ENCODE assay signal across 14 mouse cellular contexts in the genomic region with DNA sequence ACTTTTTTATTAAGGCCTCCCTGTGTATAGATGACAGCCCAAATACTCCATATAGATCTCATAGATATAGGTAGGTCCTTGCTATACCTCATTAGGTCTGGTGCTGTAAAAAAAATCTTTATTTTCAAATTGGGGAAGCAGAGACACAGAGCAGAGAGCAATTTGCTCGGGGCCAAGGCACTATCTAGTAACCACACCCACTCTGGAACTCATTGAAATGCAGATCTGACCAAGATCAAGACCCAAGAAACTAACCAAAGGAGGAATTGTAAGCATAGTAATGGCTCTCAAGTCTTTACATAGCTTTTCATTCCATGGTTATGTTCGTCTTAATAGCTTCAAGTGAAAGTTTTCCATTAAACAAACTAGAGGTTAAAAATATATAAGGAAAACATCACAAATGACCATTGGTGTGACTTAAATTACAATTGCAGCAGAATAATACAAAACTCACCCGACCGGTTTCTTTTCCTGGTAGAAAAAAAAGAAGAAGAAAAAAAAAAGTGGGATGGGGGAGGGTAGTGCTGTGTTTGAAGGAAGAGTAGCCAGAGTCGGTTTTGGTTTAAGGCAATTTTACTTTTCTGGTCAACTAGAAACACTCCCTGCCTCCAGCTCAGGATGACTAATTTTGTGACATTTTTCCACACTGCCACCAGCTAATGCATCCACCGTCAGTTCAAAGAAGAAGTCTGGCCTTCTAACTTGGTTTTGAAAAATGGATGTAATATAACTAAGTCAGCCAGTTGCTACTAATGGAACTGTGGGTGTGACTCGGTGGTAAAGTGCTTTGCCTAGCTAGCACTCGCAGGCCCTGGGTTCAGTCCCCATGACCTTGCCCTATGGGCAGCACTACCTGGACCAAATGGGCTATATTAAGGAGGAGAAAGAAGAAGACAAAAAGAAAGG. TPM values are rescaled to one million over a fixed set of nuclear protein-coding genes. Genes with fewer than 3 reads are reported as not detected.
A peak's percentile ranks its signal among the peaks of the same experiment; 100 is the strongest.
DNase-seq lines count a peak whose midpoint lies in the region; ATAC-seq and TF ChIP-seq lines count a peak whose summit lies in the region.
"Had no signal": no experiment of that assay in that cellular context is flagged by ENCODE, and none has a peak within 500 bp of the region (broad histone marks: within the 10 kb centered on the region; RNA-seq: fewer than 3 reads in every experiment).

No protein-coding gene starts in this region.

- TF ChIP-seq CTCF in MEL (IDR thresholded peaks at IDR 0.05 in 2 of 3, conservative IDR thresholded peaks at IDR 0.05 in 1 of 3; ENCODE audit: control insufficient read depth in 1 of 3, insufficient read depth in 1 of 3, low read depth in 2 of 3, low read length in 3 of 3, poor library complexity in 1 of 3, severe bottlenecking in 1 of 3): no peak
- no peak for TF ChIP-seq CTCF in stomach, postnatal 0 days (IDR thresholded peaks at IDR 0.05; ENCODE audit: low read depth)

- TF ChIP-seq POLR2A in MEL (IDR thresholded peaks at IDR 0.05; ENCODE audit: control insufficient read depth in 1 of 2, insufficient read depth in 1 of 2, low read depth in 1 of 2, low read length in 2 of 2, poor library complexity in 1 of 2): no peak

- peak overlapping the region; percentile 45; the same call in 1 of the 2 replicates for H3K27ac ChIP-seq in forebrain, embryonic 10.5 days
- H3K27ac ChIP-seq in forebrain, embryonic 14.5 days (ENCODE audit: low read depth, low read length): no peak overlapping the region
- peak overlapping the region; percentile 78 for H3K27ac ChIP-seq in lung, embryonic 16.5 days (ENCODE audit: low read length)
- H3K27ac ChIP-seq in MEL (ENCODE audit: control insufficient read depth, low read depth, low read length): no peak overlapping the region
- H3K27ac ChIP-seq in stomach, postnatal 0 days (replicated peaks): 0 out of 2 replicates have a peak overlapping the region, but pooled peaks have one; percentile 13
- H3K27ac ChIP-seq: liver, embryonic 13.5 days; neural tube, embryonic 15.5 days had no signal

- no peaks in the 10 kb centered on the region; the same call in 1 of the 2 replicates for H3K27me3 ChIP-seq in forebrain, embryonic 10.5 days (ENCODE audit: poor library complexity, severe bottlenecking)
- H3K27me3 ChIP-seq in forebrain, embryonic 14.5 days (replicated peaks; ENCODE audit: control insufficient read depth, insufficient read depth, low read length): no peaks in the 10 kb centered on the region
- no peaks in the 10 kb centered on the region for H3K27me3 ChIP-seq in lung, embryonic 16.5 days (ENCODE audit: control insufficient read depth, insufficient read depth, low read depth, low read length)
- H3K27me3 ChIP-seq in MEL (ENCODE audit: control insufficient read depth in 1 of 2, insufficient read depth in 2 of 2, low read length in 2 of 2): no peaks in the 10 kb centered on the region
- no peaks in the 10 kb centered on the region for H3K27me3 ChIP-seq in stomach, postnatal 0 days (ENCODE audit: control insufficient read depth, insufficient read depth, low read length)
- H3K27me3 ChIP-seq: megakaryocyte, embryonic 14.5 days; neural tube, embryonic 15.5 days had no signal

- no peaks in the 10 kb centered on the region for H3K79me2 ChIP-seq in MEL (ENCODE audit: control insufficient read depth, insufficient read depth, low read length, poor library complexity)

- H3K36me3 ChIP-seq in forebrain, embryonic 10.5 days (replicated peaks): no peaks in the 10 kb centered on the region
- no peaks in the 10 kb centered on the region for H3K36me3 ChIP-seq in forebrain, embryonic 14.5 days (ENCODE audit: control insufficient read depth, insufficient read depth, low read length)
- no peaks in the 10 kb centered on the region for H3K36me3 ChIP-seq in lung, embryonic 16.5 days (ENCODE audit: control insufficient read depth, insufficient read depth, low read length)
- peaks cover 0 to 2% of the 10 kb centered on the region in 2 experiments; a peak in 2 of 4 replicates for H3K36me3 ChIP-seq in MEL (ENCODE audit: control insufficient read depth in 1 of 2, insufficient read depth in 2 of 2, low read length in 2 of 2)
- no peaks in the 10 kb centered on the region for H3K36me3 ChIP-seq in stomach, postnatal 0 days (ENCODE audit: control insufficient read depth, insufficient read depth, low read length)
- H3K36me3 ChIP-seq: liver, embryonic 13.5 days; neural tube, embryonic 15.5 days had no signal

- 52% methylated on average over 8 of the region's 8 CpGs for WGBS in forebrain, embryonic 10.5 days
- 55% methylated on average over 8 of the region's 8 CpGs for WGBS in forebrain, embryonic 14.5 days
- WGBS in lung, embryonic 16.5 days: 36% methylated on average over 8 of the region's 8 CpGs
- WGBS in stomach, postnatal 0 days: 33% methylated on average over 8 of the region's 8 CpGs

- no peak for TF ChIP-seq RAD21 in MEL (IDR thresholded peaks at IDR 0.05; ENCODE audit: low read depth, low read length)

- H3K4me3 ChIP-seq in forebrain, embryonic 10.5 days: no peak overlapping the region
- no peak overlapping the region for H3K4me3 ChIP-seq in forebrain, embryonic 14.5 days (ENCODE audit: low read depth, low read length)
- H3K4me3 ChIP-seq in lung, embryonic 16.5 days (ENCODE audit: low read length): no peak overlapping the region
- H3K4me3 ChIP-seq in MEL (ENCODE audit: control insufficient read depth in 1 of 2, insufficient read depth in 1 of 2, low read depth in 2 of 2, low read length in 2 of 2): peak overlapping the region; percentile 60 to 62
- H3K4me3 ChIP-seq in stomach, postnatal 0 days (ENCODE audit: low read depth, low read length): no peak overlapping the region
- H3K4me3 ChIP-seq: erythroblast, embryonic 14.5 days; liver, embryonic 13.5 days; megakaryocyte, embryonic 14.5 days; neural tube, embryonic 15.5 days had no signal

- no peak for ATAC-seq in forebrain, embryonic 14.5 days
- ATAC-seq in lung, embryonic 16.5 days (ENCODE audit: low read depth): no peak
- ATAC-seq in stomach, postnatal 0 days (ENCODE audit: low FRiP score, low TSS enrichment): no peak
- ATAC-seq: inflammation-experienced regulatory T-cells, adult 6 months had no signal

- no peak overlapping the region for H3K9ac ChIP-seq in forebrain, embryonic 14.5 days (ENCODE audit: low read length)
- H3K9ac ChIP-seq in lung, embryonic 16.5 days (ENCODE audit: low read length): no peak overlapping the region
- H3K9ac ChIP-seq in MEL (ENCODE audit: control insufficient read depth, low read depth, low read length, poor library complexity, severe bottlenecking): peak overlapping the region; percentile 46
- no peak overlapping the region for H3K9ac ChIP-seq in stomach, postnatal 0 days (ENCODE audit: low read length)
- H3K9ac ChIP-seq: liver, embryonic 13.5 days; neural tube, embryonic 15.5 days had no signal

- TF ChIP-seq EP300 in MEL (IDR thresholded peaks at IDR 0.05; ENCODE audit: low read depth in 1 of 2, low read length in 2 of 2): no peak; a peak in 1 of 4 replicates
- no peak for TF ChIP-seq EP300 in stomach, postnatal 0 days (optimal IDR thresholded peaks at IDR 0.05)

- H3K9me3 ChIP-seq in forebrain, embryonic 10.5 days: no peaks in the 10 kb centered on the region
- no peaks in the 10 kb centered on the region for H3K9me3 ChIP-seq in forebrain, embryonic 14.5 days (replicated peaks; ENCODE audit: control insufficient read depth, low read length)
- H3K9me3 ChIP-seq in lung, embryonic 16.5 days (ENCODE audit: control insufficient read depth, low read length): no peaks in the 10 kb centered on the region
- no peaks in the 10 kb centered on the region for H3K9me3 ChIP-seq in MEL (replicated peaks; ENCODE audit: insufficient read depth, low read length)
- H3K9me3 ChIP-seq in stomach, postnatal 0 days (ENCODE audit: control insufficient read depth, low read length): no peaks in the 10 kb centered on the region
- H3K9me3 ChIP-seq: liver, embryonic 13.5 days; megakaryocyte, embryonic 14.5 days; neural tube, embryonic 15.5 days had no signal

- peaks cover 59% of the 10 kb centered on the region for H3K4me1 ChIP-seq in forebrain, embryonic 10.5 days
- H3K4me1 ChIP-seq in forebrain, embryonic 14.5 days (ENCODE audit: control insufficient read depth, insufficient read depth, low read length): peaks cover 12% of the 10 kb centered on the region
- peaks cover 22% of the 10 kb centered on the region for H3K4me1 ChIP-seq in lung, embryonic 16.5 days (replicated peaks; ENCODE audit: control insufficient read depth, insufficient read depth, low read length)
- peaks cover 0 to 4% of the 10 kb centered on the region in 2 experiments; a peak in 1 of 4 replicates for H3K4me1 ChIP-seq in MEL (ENCODE audit: control insufficient read depth in 1 of 2, insufficient read depth in 2 of 2, low read length in 2 of 2)
- H3K4me1 ChIP-seq in stomach, postnatal 0 days (replicated peaks; ENCODE audit: control insufficient read depth, insufficient read depth): no peaks in the 10 kb centered on the region

- no peak overlapping the region for H3K4me2 ChIP-seq in forebrain, embryonic 14.5 days (ENCODE audit: low read length)
- H3K4me2 ChIP-seq in lung, embryonic 16.5 days (ENCODE audit: low read depth, low read length): peak overlapping the region; percentile 22; the same call in 1 of the 2 replicates
- H3K4me2 ChIP-seq in stomach, postnatal 0 days (replicated peaks; ENCODE audit: low read depth): no peak overlapping the region
- H3K4me2 ChIP-seq: liver, embryonic 13.5 days; neural tube, embryonic 15.5 days had no signal

- no peak for DNase-seq in forebrain, embryonic 10.5 days (ENCODE audit: extremely low spot score, low spot score)
- DNase-seq in forebrain, embryonic 14.5 days (ENCODE audit: low spot score): no peak
- no peak for DNase-seq in lung, adult 18-20 months
- DNase-seq in MEL (ENCODE audit: low read depth, low spot score): peak; percentile 90
- no peak for DNase-seq in stomach, postnatal 0 days (ENCODE audit: low spot score)
- DNase-seq in layer of hippocampus, adult 9-10 months (ENCODE audit: low spot score): no peak
- DNase-seq: gastrocnemius, postnatal 14 days; liver, embryonic 13.5 days; spleen, adult 18-20 months had no signal

TF ChIP-seq in MEL, 35 proteins besides CTCF, POLR2A, EP300 and RAD21 (continues in another document):
- 0 out of 2 replicates have a peak, but pooled peaks have one; percentile 30 for TF ChIP-seq MXI1 (IDR thresholded peaks at IDR 0.05; ENCODE audit: low read depth, low read length)
- TF ChIP-seq MYC (IDR thresholded peaks at IDR 0.05; ENCODE audit: low read depth, low read length): 0 out of 2 replicates have a peak, but pooled peaks have one; percentile 41
- no peak for TF ChIP-seq ZC3H11A (IDR thresholded peaks at IDR 0.05; ENCODE audit: low read depth, low read length)
- TF ChIP-seq KAT2A (conservative IDR thresholded peaks at IDR 0.05; ENCODE audit: low read depth, low read length): no peak

RNA-seq across cellular contexts. Expression of a gene that starts 3.4 kb away (rescaled TPM):
- polyA plus RNA-seq in forebrain, embryonic 10.5 days (2016; fragmentation: Nextera tagmentation; extraction: Ambion mirVana): 14.8 and 16.5 TPM in 2 replicates
- 31.4 and 46.7 TPM in 2 replicates for polyA plus RNA-seq in forebrain, embryonic 14.5 days (2014; fragmentation: Nextera tagmentation; extraction: Ambion mirVana)
- polyA plus RNA-seq in lung, embryonic 16.5 days (2015; fragmentation: Nextera tagmentation; extraction: Ambion mirVana): 2.2 and 3.3 TPM in 2 replicates
- 0.31 and 0.42 TPM in 2 replicates for total RNA-seq in MEL (2012; rRNA removed)
- polyA plus RNA-seq in MEL (2012; ENCODE audit: insufficient read depth in 1 of 2, insufficient read length in 2 of 2, low read depth in 1 of 2, low replicate concordance in 2 of 2, missing spikeins in 1 of 2): under 1 TPM in 1 of 2 experiments, not detected in 1; 0.75 TPM
- 1.5 and 1.6 TPM in 2 replicates for polyA plus RNA-seq in stomach, postnatal 0 days (2015; fragmentation: Nextera tagmentation; extraction: Ambion mirVana)

Comparison
In these comparisons a context has a peak if more than half of its experiments do, and no peak if none do; other contexts are left out.
1. H3K27ac ChIP-seq: peak in forebrain, embryonic 10.5 days (single experiment), lung, embryonic 16.5 days (single experiment) and stomach, postnatal 0 days (single experiment); none in forebrain, embryonic 14.5 days (single experiment) and MEL (single experiment).
2. H3K4me3 ChIP-seq: peak in MEL (2 of 2); none in forebrain, embryonic 10.5 days (single experiment), forebrain, embryonic 14.5 days (single experiment), lung, embryonic 16.5 days (single experiment) and stomach, postnatal 0 days (single experiment).